Comparison of ENCODE assay signal across 14 mouse cellular contexts in genomic region chr5:118586560-118586959, GRCm38 (mm10).
"Had no signal": no experiment of that assay in that cellular context is flagged by ENCODE, and none has a peak within 500 bp of the region (broad histone marks: within the 10 kb centered on the region; RNA-seq: fewer than 3 reads in every experiment).

No protein-coding gene starts in this region.

- ATAC-seq: lung, postnatal 0 days had no signal

- H3K4me2 ChIP-seq: limb, embryonic 12.5 days; neural tube, embryonic 12.5 days had no signal

- H3K9me3 ChIP-seq: limb, embryonic 12.5 days; neural tube, embryonic 12.5 days had no signal

- H3K4me3 ChIP-seq: layer of hippocampus, adult 2 months; limb, embryonic 12.5 days; neural tube, embryonic 12.5 days had no signal

- H3K27me3 ChIP-seq: limb, embryonic 12.5 days; neural tube, embryonic 12.5 days had no signal

- H3K27ac ChIP-seq: layer of hippocampus, adult 2 months; limb, embryonic 12.5 days; liver, embryonic 14.5 days; neural tube, embryonic 12.5 days had no signal

- H3K9ac ChIP-seq: limb, embryonic 12.5 days; liver, embryonic 14.5 days; neural tube, embryonic 12.5 days had no signal

- DNase-seq: kidney, postnatal 4 days; liver; lung, adult 2 months; lung, postnatal 36 days; midbrain, embryonic 14.5 days; right cerebral cortex, postnatal 4 days; spleen, adult 18-20 months; thymus, adult 18-20 months; thymus, postnatal 14 days had no signal

- H3K36me3 ChIP-seq: limb, embryonic 12.5 days; neural tube, embryonic 12.5 days had no signal
